In genomic region chr7:54458386-54458785, GRCm38 (mm10) we compare ENCODE assay signal across 9 mouse cellular contexts.
DNase-seq lines count a peak whose midpoint lies in the region; ATAC-seq and TF ChIP-seq lines count a peak whose summit lies in the region.
"Had no signal": no experiment of that assay in that cellular context is flagged by ENCODE, and none has a peak within 500 bp of the region (broad histone marks: within the 10 kb centered on the region; RNA-seq: fewer than 3 reads in every experiment).

No protein-coding gene starts in this region.

- no peaks in the 10 kb centered on the region for H3K4me1 ChIP-seq in kidney, adult 2 months (ENCODE audit: control insufficient read depth, insufficient read depth, low read length)
- H3K4me1 ChIP-seq in kidney, embryonic 15.5 days: no peaks in the 10 kb centered on the region

- no peak overlapping the region for H3K27ac ChIP-seq in kidney, adult 2 months (ENCODE audit: insufficient read depth, low read depth, low read length)
- no peak overlapping the region for H3K27ac ChIP-seq in kidney, embryonic 15.5 days

- no peaks in the 10 kb centered on the region for H3K27me3 ChIP-seq in kidney, adult 2 months (replicated peaks; ENCODE audit: control insufficient read depth, insufficient read depth, low read length)
- no peaks in the 10 kb centered on the region for H3K27me3 ChIP-seq in kidney, embryonic 15.5 days
- H3K27me3 ChIP-seq in Patski: no peaks in the 10 kb centered on the region

- H3K9ac ChIP-seq in kidney, embryonic 15.5 days: no peak overlapping the region

- no peaks in the 10 kb centered on the region for H3K9me3 ChIP-seq in kidney, embryonic 15.5 days (replicated peaks)

- no peaks in the 10 kb centered on the region for H3K36me3 ChIP-seq in kidney, adult 2 months (ENCODE audit: control insufficient read depth, insufficient read depth, low read length)
- H3K36me3 ChIP-seq in kidney, embryonic 15.5 days: no peaks in the 10 kb centered on the region

- POLR2A ChIA-PET in Patski (lab: Charles Lee): no interaction called here

- no peak; the same call in 1 of the 2 replicates for TF ChIP-seq CTCF in kidney, adult 2 months (conservative IDR thresholded peaks at IDR 0.05; ENCODE audit: insufficient read depth, insufficient read length, low read depth, low read length)
- peak; percentile 50 for TF ChIP-seq CTCF in Patski (IDR thresholded peaks at IDR 0.05)

- no peak for TF ChIP-seq POLR2A in kidney, adult 2 months (IDR thresholded peaks at IDR 0.05; ENCODE audit: low read depth, low read length)

- no peak overlapping the region for H3K4me2 ChIP-seq in kidney, embryonic 15.5 days

- intact Hi-C loops in gastrocnemius, postnatal 14 days (cut with DNase I; ENCODE audit: low total_unique reads): no loop called here

- CTCF ChIA-PET in Patski (lab: Charles Lee): interaction anchor here (0.6 kb wide), 1 partner anchor 11 kb away, joined by 3 read pairs; no protein-coding TSS in a partner anchor

- DNase-seq in kidney, adult 2 months: peak; percentile 23
- no peak for DNase-seq in Patski (ENCODE audit: low read depth, low spot score)
- peak; percentile 49 for DNase-seq in embryo, embryonic 11 days
- peak; percentile 11 for DNase-seq in left cerebral cortex, adult 11 months (ENCODE audit: low spot score)
- no peak for DNase-seq in spleen, postnatal 10 days (ENCODE audit: low spot score in 2 of 2)
- no peak for DNase-seq in gastrocnemius, postnatal 14 days
- DNase-seq in spleen, postnatal 14 days (ENCODE audit: low spot score in 2 of 2): no peak

- H3K4me3 ChIP-seq in kidney, adult 2 months (ENCODE audit: insufficient read depth, low read depth, low read length): no peak overlapping the region
- H3K4me3 ChIP-seq in kidney, embryonic 15.5 days (replicated peaks): no peak overlapping the region
- H3K4me3 ChIP-seq: myocyte had no signal

- ATAC-seq in kidney, embryonic 15.5 days (replicated peaks; ENCODE audit: low FRiP score): no peak
- no peak for ATAC-seq in Patski

- in situ Hi-C loops in Patski (cut with MboI; ENCODE audit: low pct_unique_long_range_greater_than_20kb): no loop called here

- WGBS in kidney, adult 2 months: 48% methylated on average over 2 of the region's 2 CpGs
- 56% methylated on average over 2 of the region's 2 CpGs for WGBS in kidney, embryonic 15.5 days

Comparison
In these comparisons a context has a peak if more than half of its experiments do, and no peak if none do; other contexts are left out.
1. DNase-seq: peak in kidney, adult 2 months (single experiment), embryo, embryonic 11 days (single experiment) and left cerebral cortex, adult 11 months (single experiment); none in Patski (single experiment), spleen, postnatal 10 days (0 of 2), gastrocnemius, postnatal 14 days (single experiment) and spleen, postnatal 14 days (0 of 2).